Mouse (Mus musculus): ENCODE results near the gene Ogfod3. TPM values are rescaled to one million over a fixed set of nuclear protein-coding genes. Genes with fewer than 3 reads are reported as not detected.

The Ogfod3 gene
- polyA plus RNA-seq, 1 experiment from 2014 or later: 32.0 TPM

- 53% methylated on average over 4 of the region's 4 CpGs for WGBS
- Histone ChIP-seq H3K9ac (replicated peaks; ENCODE audit: low read depth, low read length) (0 out of 2 replicates have a peak overlapping the region, but pooled peaks have one; percentile 25), H3K4me1 (ENCODE audit: control insufficient read depth, insufficient read depth, low read length) (peaks cover 13% of the 10 kb centered on the region), H3K27ac (ENCODE audit: low read depth, low read length) (no peak overlapping the region), H3K36me3 (ENCODE audit: control insufficient read depth, insufficient read depth, low read length) (no peaks in the 10 kb centered on the region), H3K27me3 (ENCODE audit: control insufficient read depth, insufficient read depth, low read length) (no peaks in the 10 kb centered on the region), H3K4me2 (ENCODE audit: low read depth, low read length) (no peak overlapping the region), H3K9me3 (ENCODE audit: control insufficient read depth, low read length) (no peaks in the 10 kb centered on the region), H3K4me3 (ENCODE audit: low read depth, low read length) (no peak overlapping the region)
- ATAC-seq (ENCODE audit: low read depth): no peak
Measured at GRCm38 (mm10) chr11:121231628-121232291, 27.2 kb upstream of the Ogfod3 start.

GRCm38 (mm10) chr11:121231191-121231590 is 26.7 kb upstream of the Ogfod3 start:
- peaks cover 13% of the 10 kb centered on the region for H3K4me1 ChIP-seq (ENCODE audit: control insufficient read depth, insufficient read depth, low read length)

GRCm38 (mm10) chr11:121229018-121229439 is 24.5 kb upstream of the Ogfod3 start, which contains the start of gene Cybc1:
Gene Cybc1 (minus strand): TSS chr11:121229322.
- peak within 1 kb of the TSS; percentile 44 for H3K9ac ChIP-seq (replicated peaks; ENCODE audit: low read depth, low read length)
- peak within 1 kb of the TSS; percentile 80 for H3K4me2 ChIP-seq (ENCODE audit: low read depth, low read length)
- H3K4me1 ChIP-seq (ENCODE audit: control insufficient read depth, insufficient read depth, low read length): peaks cover 13% of the 10 kb centered on the region
- no peaks in the 10 kb centered on the region for H3K9me3 ChIP-seq (ENCODE audit: control insufficient read depth, low read length)
- no peaks in the 10 kb centered on the region for H3K27me3 ChIP-seq (ENCODE audit: control insufficient read depth, insufficient read depth, low read length)
- H3K36me3 ChIP-seq (ENCODE audit: control insufficient read depth, insufficient read depth, low read length): peaks cover 14% of the 10 kb centered on the region
- peak; percentile 90 for ATAC-seq (ENCODE audit: low read depth)
- peak within 1 kb of the TSS; percentile 40 for H3K27ac ChIP-seq (ENCODE audit: low read depth, low read length)
- peak within 1 kb of the TSS; percentile 54 for H3K4me3 ChIP-seq (ENCODE audit: low read depth, low read length)
- under 1% methylated on average over 23 of the region's 23 CpGs for WGBS

More at GRCm38 (mm10) chr11:121231191-121231590, 26.7 kb upstream of the Ogfod3 start:
- H3K36me3 ChIP-seq (ENCODE audit: control insufficient read depth, insufficient read depth, low read length): no peaks in the 10 kb centered on the region
- no peak overlapping the region for H3K27ac ChIP-seq (ENCODE audit: low read depth, low read length)
- H3K9ac ChIP-seq (replicated peaks; ENCODE audit: low read depth, low read length): no peak overlapping the region
- no peak for ATAC-seq (ENCODE audit: low read depth)
- no peaks in the 10 kb centered on the region for H3K9me3 ChIP-seq (ENCODE audit: control insufficient read depth, low read length)
- WGBS: 82% methylated on average over 4 of the region's 4 CpGs
- H3K4me2 ChIP-seq (ENCODE audit: low read depth, low read length): no peak overlapping the region
- no peak overlapping the region for H3K4me3 ChIP-seq (ENCODE audit: low read depth, low read length)
- H3K27me3 ChIP-seq (ENCODE audit: control insufficient read depth, insufficient read depth, low read length): no peaks in the 10 kb centered on the region

GRCm38 (mm10) chr11:121228129-121229017 is 23.9 kb upstream of the Ogfod3 start:
- Histone ChIP-seq H3K4me2 (ENCODE audit: low read depth, low read length) (peak overlapping the region; percentile 80), H3K9me3 (ENCODE audit: control insufficient read depth, low read length) (no peaks in the 10 kb centered on the region), H3K27me3 (ENCODE audit: control insufficient read depth, insufficient read depth, low read length) (no peaks in the 10 kb centered on the region), H3K4me1 (ENCODE audit: control insufficient read depth, insufficient read depth, low read length) (peaks cover 13% of the 10 kb centered on the region), H3K9ac (replicated peaks; ENCODE audit: low read depth, low read length) (peak overlapping the region; percentile 44), H3K36me3 (ENCODE audit: control insufficient read depth, insufficient read depth, low read length) (peaks cover 21% of the 10 kb centered on the region), H3K27ac (ENCODE audit: low read depth, low read length) (peak overlapping the region; percentile 40), H3K4me3 (ENCODE audit: low read depth, low read length) (peak overlapping the region; percentile 54)
- peak; percentile 29 for ATAC-seq (ENCODE audit: low read depth)
- WGBS: 28% methylated on average over 21 of the region's 21 CpGs

GRCm38 (mm10) chr11:121221321-121222010 is 17.0 kb upstream of the Ogfod3 start:
- ATAC-seq (ENCODE audit: low read depth): no peak
- no peaks in the 10 kb centered on the region for H3K9me3 ChIP-seq (ENCODE audit: control insufficient read depth, low read length)
- H3K4me2 ChIP-seq (ENCODE audit: low read depth, low read length): no peak overlapping the region
- H3K4me3 ChIP-seq (ENCODE audit: low read depth, low read length): no peak overlapping the region
- H3K36me3 ChIP-seq (ENCODE audit: control insufficient read depth, insufficient read depth, low read length): peaks cover 54% of the 10 kb centered on the region
- H3K9ac ChIP-seq (replicated peaks; ENCODE audit: low read depth, low read length): no peak overlapping the region
- H3K27me3 ChIP-seq (ENCODE audit: control insufficient read depth, insufficient read depth, low read length): no peaks in the 10 kb centered on the region
- no peaks in the 10 kb centered on the region for H3K4me1 ChIP-seq (ENCODE audit: control insufficient read depth, insufficient read depth, low read length)
- WGBS: 93% methylated on average over 6 of the region's 6 CpGs
- no peak overlapping the region for H3K27ac ChIP-seq (ENCODE audit: low read depth, low read length)

- H3K27ac ChIP-seq (ENCODE audit: low read depth, low read length): no peak overlapping the region
- no peak overlapping the region for H3K4me2 ChIP-seq (ENCODE audit: low read depth, low read length)
- H3K4me3 ChIP-seq (ENCODE audit: low read depth, low read length): no peak overlapping the region
- 94% methylated on average over 5 of the region's 5 CpGs for WGBS
- H3K36me3 ChIP-seq (ENCODE audit: control insufficient read depth, insufficient read depth, low read length): peaks cover 54% of the 10 kb centered on the region
- H3K4me1 ChIP-seq (ENCODE audit: control insufficient read depth, insufficient read depth, low read length): no peaks in the 10 kb centered on the region
- ATAC-seq (ENCODE audit: low read depth): no peak
- no peaks in the 10 kb centered on the region for H3K27me3 ChIP-seq (ENCODE audit: control insufficient read depth, insufficient read depth, low read length)
- no peaks in the 10 kb centered on the region for H3K9me3 ChIP-seq (ENCODE audit: control insufficient read depth, low read length)
- H3K9ac ChIP-seq (replicated peaks; ENCODE audit: low read depth, low read length): no peak overlapping the region
Measured at GRCm38 (mm10) chr11:121220771-121221170, 16.3 kb upstream of the Ogfod3 start.

- WGBS: 94% methylated on average over 11 of the region's 11 CpGs
- peaks cover 47% of the 10 kb centered on the region for H3K36me3 ChIP-seq (ENCODE audit: control insufficient read depth, insufficient read depth, low read length)
- no peak for ATAC-seq (ENCODE audit: low read depth)
Measured at GRCm38 (mm10) chr11:121219776-121220175, 15.3 kb upstream of the Ogfod3 start.

GRCm38 (mm10) chr11:121216831-121217230 is 12.3 kb upstream of the Ogfod3 start:
- WGBS: 95% methylated on average over 3 of the region's 3 CpGs
- Histone ChIP-seq H3K27me3 (ENCODE audit: control insufficient read depth, insufficient read depth, low read length) (no peaks in the 10 kb centered on the region), H3K4me1 (ENCODE audit: control insufficient read depth, insufficient read depth, low read length) (no peaks in the 10 kb centered on the region), H3K27ac (ENCODE audit: low read depth, low read length) (no peak overlapping the region), H3K4me2 (ENCODE audit: low read depth, low read length) (no peak overlapping the region), H3K9ac (replicated peaks; ENCODE audit: low read depth, low read length) (no peak overlapping the region), H3K9me3 (ENCODE audit: control insufficient read depth, low read length) (no peaks in the 10 kb centered on the region), H3K4me3 (ENCODE audit: low read depth, low read length) (no peak overlapping the region), H3K36me3 (ENCODE audit: control insufficient read depth, insufficient read depth, low read length) (peaks cover 30% of the 10 kb centered on the region)
- ATAC-seq (ENCODE audit: low read depth): no peak

More at GRCm38 (mm10) chr11:121219776-121220175, 15.3 kb upstream of the Ogfod3 start:
- Histone ChIP-seq H3K4me2 (ENCODE audit: low read depth, low read length) (no peak overlapping the region), H3K9ac (replicated peaks; ENCODE audit: low read depth, low read length) (no peak overlapping the region), H3K27ac (ENCODE audit: low read depth, low read length) (no peak overlapping the region), H3K4me1 (ENCODE audit: control insufficient read depth, insufficient read depth, low read length) (no peaks in the 10 kb centered on the region), H3K27me3 (ENCODE audit: control insufficient read depth, insufficient read depth, low read length) (no peaks in the 10 kb centered on the region), H3K9me3 (ENCODE audit: control insufficient read depth, low read length) (no peaks in the 10 kb centered on the region), H3K4me3 (ENCODE audit: low read depth, low read length) (no peak overlapping the region)

Measured in neural tube, embryonic 14.5 days (tissue).